Mouse (Mus musculus): ENCODE measurements at regions not wholly inside any gene's neighbourhood (a gene's known extent, or its start where the extent isn't known, plus 50 kb on each side); places are given as distances from the start of the nearest gene placed in this dataset.

DNA sequence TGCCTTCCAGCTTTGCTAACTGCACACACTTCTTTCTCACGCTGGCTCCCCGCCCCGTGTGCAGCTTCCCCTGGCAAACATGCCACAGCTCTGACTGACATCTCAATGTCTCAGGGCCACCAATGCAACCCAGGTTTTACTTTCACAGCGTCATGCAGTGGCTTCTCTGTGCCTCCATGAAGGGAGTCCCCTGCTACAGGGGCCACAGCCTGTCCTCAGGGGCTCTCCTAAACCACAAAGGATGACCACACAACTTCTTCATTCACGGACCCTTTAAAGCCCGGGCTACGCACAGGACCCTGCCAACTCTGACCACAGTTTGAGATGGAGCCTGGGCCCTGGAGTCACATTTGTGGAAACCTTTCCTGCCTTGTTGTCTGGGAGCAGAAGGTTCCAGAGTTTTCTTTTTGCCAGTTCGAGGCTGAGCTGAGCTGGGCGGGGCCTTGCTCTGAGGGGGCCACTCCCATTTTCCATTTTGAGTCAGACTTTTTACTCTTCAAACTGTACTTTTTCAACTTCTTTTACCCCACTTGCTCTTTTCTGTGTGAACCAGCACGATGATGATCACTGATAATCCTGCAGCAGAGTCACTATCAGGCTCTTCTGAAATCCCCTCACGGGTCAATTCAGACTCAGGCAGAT, 73.7 kb upstream of the 1700021F07Rik start:
- no peak for TF ChIP-seq CTCF (IDR thresholded peaks at IDR 0.05; ENCODE audit: low read depth)
- TF ChIP-seq EP300 (optimal IDR thresholded peaks at IDR 0.05): no peak

All from stomach, postnatal 0 days (tissue).